Mouse (Mus musculus) olfactory bulb, adult 2 months (tissue): ENCODE data around the gene Nubp2.

Source experiments
- CTCF ChIP-seq: fragments of 200-500 bp; IDR thresholded peaks from 2 replicates; pipeline ENCODE4 v1.5.1; 2012; ENCODE audit warnings: low read depth, mild to moderate bottlenecking, low read length, moderate library complexity; ENCODE audit not compliant: insufficient read depth
- POLR2A ChIP-seq: fragments of 200-500 bp; IDR thresholded peaks from 2 replicates; pipeline ENCODE4 v1.6.1; 2012; ENCODE audit warnings: mild to moderate bottlenecking, low read depth, low read length, moderate library complexity; ENCODE audit not compliant: insufficient read depth

- TF ChIP-seq POLR2A (no peak), CTCF (no peak)
Observed at GRCm38 (mm10) chr17:24902124-24902523, 16.0 kb upstream of the Nubp2 start.
